Mouse (Mus musculus): Measurements from ENCODE around the gene Ctnnbl1. TPM values are rescaled to one million over a fixed set of nuclear protein-coding genes. Genes with fewer than 3 reads are reported as not detected.

Ctnnbl1 gene
- total RNA-seq, 2 experiments from 2014 or later = 30.1 TPM

GRCm38 (mm10) chr2:157712677-157713076, 24.5 kb upstream of the Ctnnbl1 start:
- no peak for DNase-seq (ENCODE audit: extremely low spot score in 1 of 2, low spot score in 2 of 2)
- no peak for TF ChIP-seq CTCF (IDR thresholded peaks at IDR 0.05)

GRCm38 (mm10) chr2:157715586-157716191, 21.5 kb upstream of the Ctnnbl1 start:
- Histone ChIP-seq H3K27ac (no peak overlapping the region), H3K4me3 (no peak overlapping the region)
- intact Hi-C loops (cut with DNase I) = no loop called here
- no peak for DNase-seq (ENCODE audit: extremely low spot score in 1 of 2, low spot score in 2 of 2)
- TF ChIP-seq CTCF (IDR thresholded peaks at IDR 0.05) = no peak

More at GRCm38 (mm10) chr2:157712677-157713076, 24.5 kb upstream of the Ctnnbl1 start:
- Histone ChIP-seq H3K4me3 (no peak overlapping the region), H3K27ac (no peak overlapping the region)
- intact Hi-C loops (cut with DNase I) = no loop called here

DNA sequence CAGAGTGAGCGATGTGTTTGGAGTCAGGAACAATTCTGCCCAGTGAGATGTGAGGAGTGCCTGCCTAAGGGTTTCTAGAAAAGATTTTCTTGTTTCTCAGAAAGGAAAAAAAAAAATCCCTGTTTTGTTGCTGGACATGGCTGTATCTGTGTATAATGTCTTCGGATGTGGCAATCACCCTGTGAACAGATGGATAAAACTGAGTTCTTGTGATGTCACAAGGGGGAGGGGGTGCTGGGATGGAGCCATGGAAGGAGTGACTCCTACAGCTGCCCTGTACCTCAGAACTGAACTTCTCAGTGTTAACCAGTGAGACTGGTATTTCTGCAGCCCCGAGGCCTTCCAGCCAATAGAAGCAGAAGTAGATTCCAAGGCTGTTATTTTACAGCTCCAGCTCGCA, 18.8 kb upstream of the Ctnnbl1 start:
- intact Hi-C loops (cut with DNase I) = no loop called here
- no peak overlapping the region for H3K27ac ChIP-seq
- H3K4me3 ChIP-seq = no peak overlapping the region
- no peak for TF ChIP-seq CTCF (IDR thresholded peaks at IDR 0.05)
- DNase-seq (ENCODE audit: extremely low spot score in 1 of 2, low spot score in 2 of 2) = no peak

GRCm38 (mm10) chr2:157723883-157724573, 13.2 kb upstream of the Ctnnbl1 start:
- no peak for TF ChIP-seq CTCF (IDR thresholded peaks at IDR 0.05)

DNA sequence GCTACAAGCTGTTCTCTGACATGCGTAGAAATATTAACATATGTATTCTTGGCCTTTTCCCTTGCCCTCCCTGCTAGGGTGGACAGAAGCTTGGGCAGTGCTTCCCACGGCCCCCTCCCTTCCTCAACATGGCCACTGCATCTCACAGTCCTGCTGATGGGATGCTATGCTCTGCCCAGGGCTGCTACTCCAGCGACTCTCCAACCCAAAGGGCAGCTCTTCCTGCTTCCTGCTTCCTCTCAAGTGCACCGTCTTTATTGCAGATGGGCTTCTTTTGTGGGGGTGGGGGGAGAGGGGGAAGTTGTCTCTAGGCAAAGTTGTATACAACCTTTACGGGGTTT, 12.7 kb upstream of the Ctnnbl1 start:
- DNase-seq (ENCODE audit: extremely low spot score in 1 of 2, low spot score in 2 of 2) = no peak
- intact Hi-C loops (cut with DNase I) = no loop called here
- no peak for TF ChIP-seq CTCF (IDR thresholded peaks at IDR 0.05)
- no peak overlapping the region for H3K4me3 ChIP-seq
- H3K27ac ChIP-seq = no peak overlapping the region

More at GRCm38 (mm10) chr2:157723883-157724573, 13.2 kb upstream of the Ctnnbl1 start:
- H3K27ac ChIP-seq = no peak overlapping the region
- H3K4me3 ChIP-seq = no peak overlapping the region
- no peak for DNase-seq (ENCODE audit: extremely low spot score in 1 of 2, low spot score in 2 of 2)
- intact Hi-C loops (cut with DNase I) = no loop called here

DNA sequence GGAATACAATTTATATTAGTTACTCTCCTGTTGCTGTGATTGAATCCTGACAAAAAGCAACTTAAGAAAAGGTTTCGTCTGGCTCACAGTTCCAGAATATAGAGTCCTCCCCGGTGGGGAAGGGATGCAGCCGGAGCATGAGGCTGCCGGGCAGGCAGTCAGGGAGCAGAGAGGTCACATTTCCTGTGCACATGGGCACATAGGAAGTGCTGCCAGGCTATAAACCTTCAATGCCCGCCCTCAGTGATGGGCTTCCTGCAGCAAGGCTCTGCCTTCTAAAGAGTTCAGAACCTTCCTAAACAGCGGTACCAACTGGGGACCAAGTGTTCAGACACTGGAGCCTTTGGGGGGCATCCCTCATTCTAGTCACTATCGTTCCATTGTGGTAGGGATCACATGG, 7.4 kb downstream of the Ctnnbl1 start:
- DNase-seq (ENCODE audit: extremely low spot score in 1 of 2, low spot score in 2 of 2) = no peak
- TF ChIP-seq CTCF (IDR thresholded peaks at IDR 0.05) = no peak
- intact Hi-C loops (cut with DNase I) = loop anchor here (5.0 kb wide), 1 partner anchor 133 kb away; no protein-coding TSS in a partner anchor
- H3K4me3 ChIP-seq = no peak overlapping the region
- no peak overlapping the region for H3K27ac ChIP-seq

DNA sequence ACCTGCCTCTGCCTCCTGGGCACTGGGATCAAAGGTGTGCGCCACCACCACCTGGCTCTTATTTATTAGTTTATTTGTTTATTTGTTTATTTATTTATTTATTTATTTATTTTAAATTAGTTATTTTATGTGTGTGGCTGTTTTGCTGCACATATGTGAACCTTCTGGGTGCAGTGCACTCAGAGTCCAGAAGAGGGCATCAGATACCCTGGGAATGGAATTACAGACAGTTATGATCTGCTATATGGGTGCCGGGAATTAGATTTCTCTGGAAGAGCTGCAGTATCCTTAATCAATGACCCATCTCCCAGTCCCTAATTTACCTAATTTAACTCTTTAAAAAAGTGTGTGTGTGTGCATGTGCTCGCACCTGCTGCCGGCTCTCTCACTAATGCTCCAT, 8.5 kb downstream of the Ctnnbl1 start:
- no peak for DNase-seq (ENCODE audit: extremely low spot score in 1 of 2, low spot score in 2 of 2)
- H3K27ac ChIP-seq = no peak overlapping the region
- intact Hi-C loops (cut with DNase I) = loop anchor here (5.0 kb wide), 1 partner anchor 132 kb away; no protein-coding TSS in a partner anchor
- H3K4me3 ChIP-seq = no peak overlapping the region
- TF ChIP-seq CTCF (IDR thresholded peaks at IDR 0.05) = peak; percentile 44

DNA sequence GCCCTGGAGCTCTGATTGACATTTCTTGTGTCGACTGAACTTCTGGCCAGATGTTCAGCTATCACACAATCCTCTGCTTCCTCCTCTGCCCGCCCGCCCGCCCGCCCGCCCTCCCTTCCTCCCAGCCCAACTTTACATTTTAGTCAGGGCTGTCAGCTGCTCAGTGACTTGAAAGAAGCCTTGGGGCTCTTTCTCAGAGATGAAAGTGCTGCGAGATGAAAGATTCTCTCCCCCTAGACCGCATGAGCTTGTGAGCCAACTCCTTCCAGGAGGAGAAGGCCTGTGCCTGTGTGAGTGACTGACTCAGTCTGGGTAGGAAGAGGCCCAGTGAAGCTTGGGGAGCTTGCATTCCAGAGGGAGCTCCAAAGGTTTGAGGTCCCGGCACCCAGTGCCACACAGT, 9.4 kb downstream of the Ctnnbl1 start:
- Histone ChIP-seq H3K27ac (peak overlapping the region; percentile 80), H3K4me3 (no peak overlapping the region)
- no peak for DNase-seq (ENCODE audit: extremely low spot score in 1 of 2, low spot score in 2 of 2)
- no peak for TF ChIP-seq CTCF (IDR thresholded peaks at IDR 0.05)
- intact Hi-C loops (cut with DNase I) = loop anchor here (5.0 kb wide), 1 partner anchor 131 kb away; no protein-coding TSS in a partner anchor

- intact Hi-C loops (cut with DNase I) = loop anchor here (5.0 kb wide), 1 partner anchor 129 kb away; no protein-coding TSS in a partner anchor
- Histone ChIP-seq H3K4me3 (no peak overlapping the region), H3K27ac (peak overlapping the region; percentile 80)
- no peak for DNase-seq (ENCODE audit: extremely low spot score in 1 of 2, low spot score in 2 of 2)
- TF ChIP-seq CTCF (IDR thresholded peaks at IDR 0.05) = no peak
Observed at GRCm38 (mm10) chr2:157747989-157748388, 10.8 kb downstream of the Ctnnbl1 start.

DNA sequence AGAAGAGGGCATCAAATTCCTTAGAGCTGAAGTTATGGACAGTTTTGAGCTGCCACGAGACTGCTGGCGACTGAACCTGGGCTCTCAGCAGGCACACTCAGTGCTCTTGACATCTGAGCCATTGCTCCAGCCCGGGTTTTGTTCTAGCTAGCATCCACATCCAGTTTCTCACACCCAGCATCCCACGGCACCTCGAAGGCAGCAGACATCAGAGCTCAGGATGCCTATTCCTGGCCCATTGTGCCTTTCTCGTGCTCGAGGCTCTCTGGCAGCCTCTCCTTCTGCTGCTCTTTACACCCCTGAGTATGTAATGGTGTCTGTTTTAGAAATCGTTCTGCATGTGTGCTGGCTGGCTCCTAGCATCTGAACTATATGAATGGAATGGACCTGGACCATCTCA, 13.3 kb downstream of the Ctnnbl1 start:
- Histone ChIP-seq H3K27ac (no peak overlapping the region), H3K4me3 (no peak overlapping the region)
- TF ChIP-seq CTCF (IDR thresholded peaks at IDR 0.05) = no peak
- DNase-seq (ENCODE audit: extremely low spot score in 1 of 2, low spot score in 2 of 2) = no peak
- intact Hi-C loops (cut with DNase I) = loop anchor here (1.0 kb wide), 1 partner anchor 54 kb away; no protein-coding TSS in a partner anchor

- intact Hi-C loops (cut with DNase I) = loop anchor here (1.0 kb wide), 1 partner anchor 53 kb away; no protein-coding TSS in a partner anchor
- no peak for TF ChIP-seq CTCF (IDR thresholded peaks at IDR 0.05)
- peak overlapping the region; percentile 47; the same call in 1 of the 2 replicates for H3K27ac ChIP-seq
- DNase-seq (ENCODE audit: extremely low spot score in 1 of 2, low spot score in 2 of 2) = no peak
- H3K4me3 ChIP-seq = no peak overlapping the region
Observed at GRCm38 (mm10) chr2:157750926-157751588, 13.9 kb downstream of the Ctnnbl1 start.

Data from left cerebral cortex, adult 2 months (tissue).